Mouse (Mus musculus) C2C12 (cell line): ENCODE data around the gene Txnrd3. TPM values are rescaled to one million over a fixed set of nuclear protein-coding genes. Genes with fewer than 3 reads are reported as not detected.

Experiments used
- H3K27me3 ChIP-seq: one replicate; pipeline ENCODE4 v1.6.1; 2011; ENCODE audit not compliant: control insufficient read depth, insufficient read depth, insufficient read length
- H3K36me3 ChIP-seq: one replicate; pipeline ENCODE4 v1.6.1; 2011; ENCODE audit not compliant: control insufficient read depth, insufficient read depth
- H3K4me3 ChIP-seq: one replicate; pipeline ENCODE4 v1.5.1; 2011; ENCODE audit warnings: mild to moderate bottlenecking, control low read depth; ENCODE audit not compliant: poor library complexity, insufficient read depth, severe bottlenecking
- H3K79me2 ChIP-seq: one replicate; pipeline ENCODE4 v1.6.1; 2011; ENCODE audit not compliant: control insufficient read depth, insufficient read depth
- H3K79me3 ChIP-seq: one replicate; pipeline ENCODE4 v1.6.1; 2011; ENCODE audit warnings: low read depth, control low read depth
- H3ac ChIP-seq: one replicate; pipeline ENCODE3; 2011; ENCODE audit warnings: low read depth; ENCODE audit not compliant: control insufficient read depth, insufficient read length
- CEBPB ChIP-seq: IDR thresholded peaks from one replicate; pipeline ENCODE4 v1.6.1; 2011; ENCODE audit warnings: low read depth, mild to moderate bottlenecking, control low read depth, moderate library complexity
- CTCF ChIP-seq: IDR thresholded peaks from one replicate; pipeline ENCODE4 v1.5.1; 2011; ENCODE audit not compliant: control insufficient read depth, insufficient read depth, insufficient read length
- FOSL1 ChIP-seq: IDR thresholded peaks from one replicate; pipeline ENCODE4 v1.8.0; 2011; ENCODE audit warnings: mild to moderate bottlenecking, low read length; ENCODE audit not compliant: poor library complexity, insufficient read depth, severe bottlenecking
- MAX ChIP-seq: IDR thresholded peaks from one replicate; pipeline ENCODE4 v1.6.1; 2011; ENCODE audit warnings: mild to moderate bottlenecking, control low read depth
- MYOD1 ChIP-seq: IDR thresholded peaks from one replicate; pipeline ENCODE4 v1.6.1; 2011; ENCODE audit warnings: low read depth; ENCODE audit not compliant: control insufficient read depth, insufficient read length
- MYOG ChIP-seq: IDR thresholded peaks from one replicate; pipeline ENCODE4 v1.6.1; 2011; ENCODE audit not compliant: control insufficient read depth, insufficient read length; ENCODE audit errors: extremely low read depth
- USF1 ChIP-seq: IDR thresholded peaks from one replicate; pipeline ENCODE4 v1.6.1; 2011; ENCODE audit warnings: low read depth, mild to moderate bottlenecking, control low read depth, moderate library complexity
- polyA plus RNA-seq: library from polyadenylated mRNA; unstranded; fragments of >200 nt; fragmentation: generic; extraction: Trizol; gene quantifications from one replicate; pipeline ENCODE4 v1.2.1, GENCODE M21; 2012; ENCODE audit warnings: missing spikeins

Gene Txnrd3
- polyA plus RNA-seq, 1 experiment = 5.7 TPM

- H3ac ChIP-seq = no peak overlapping the region
- no peak overlapping the region for H3K4me3 ChIP-seq
- H3K79me2 ChIP-seq = no peaks in the 10 kb centered on the region
- no peak for TF ChIP-seq CTCF
- TF ChIP-seq MYOG = no peak
- TF ChIP-seq CEBPB = no peak
- no peak for TF ChIP-seq MAX
- TF ChIP-seq USF1 = no peak
- no peak for TF ChIP-seq FOSL1
- no peak for TF ChIP-seq MYOD1
- H3K27me3 ChIP-seq = no peaks in the 10 kb centered on the region
- H3K79me3 ChIP-seq = no peaks in the 10 kb centered on the region
- no peaks in the 10 kb centered on the region for H3K36me3 ChIP-seq
Observed at GRCm38 (mm10) chr6:89607999-89608398, 35.8 kb upstream of the Txnrd3 start.

DNA sequence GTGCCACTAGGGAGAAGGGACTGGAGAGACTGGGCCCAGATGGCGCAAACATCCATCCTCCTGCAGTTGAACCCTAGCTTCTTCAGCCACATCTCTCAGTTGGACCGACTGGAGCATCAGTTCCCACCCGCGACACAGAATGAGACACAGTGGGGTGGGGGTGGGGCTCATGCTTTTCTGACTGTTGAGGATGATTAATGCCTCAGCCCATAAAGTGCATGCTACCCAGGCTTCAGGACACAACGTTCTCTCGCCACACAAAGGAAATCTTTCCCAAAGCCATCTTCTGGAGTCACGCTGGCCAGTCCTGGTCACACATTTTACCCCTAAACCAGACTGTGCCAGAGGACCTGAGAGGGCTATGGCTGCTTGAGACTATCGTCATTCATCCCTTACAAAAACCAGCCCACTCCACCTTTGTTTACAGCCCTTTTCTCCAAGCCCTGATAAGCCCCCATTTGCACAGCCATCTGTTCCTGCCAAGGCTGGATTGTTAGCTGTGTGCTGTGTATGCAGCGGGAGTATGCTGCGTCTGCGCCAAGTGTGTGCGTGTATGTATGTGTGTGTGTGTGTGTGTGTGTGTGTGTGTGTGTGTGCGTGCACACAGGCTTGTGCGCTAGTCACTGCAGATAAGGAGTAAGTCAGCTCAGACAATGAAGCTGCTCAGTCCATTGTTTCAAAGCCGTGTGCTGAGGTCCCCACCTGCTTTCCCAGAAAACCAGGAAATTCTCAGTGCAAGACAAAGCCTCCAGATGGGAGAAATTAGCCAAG is 30.3 kb upstream of the Txnrd3 start:
- Histone ChIP-seq H3ac (no peak overlapping the region), H3K79me2 (no peaks in the 10 kb centered on the region), H3K36me3 (no peaks in the 10 kb centered on the region), H3K4me3 (no peak overlapping the region), H3K27me3 (peaks cover 12% of the 10 kb centered on the region), H3K79me3 (no peaks in the 10 kb centered on the region)
- TF ChIP-seq MYOG = no peak

- H3K27me3 ChIP-seq = peaks cover 12% of the 10 kb centered on the region
- no peak overlapping the region for H3ac ChIP-seq
- no peak overlapping the region for H3K4me3 ChIP-seq
- no peaks in the 10 kb centered on the region for H3K36me3 ChIP-seq
- H3K79me2 ChIP-seq = no peaks in the 10 kb centered on the region
- TF ChIP-seq CTCF (no peak), MYOG (no peak), MYOD1 (no peak), CEBPB (no peak), MAX (no peak), USF1 (no peak), FOSL1 (no peak)
- H3K79me3 ChIP-seq = no peaks in the 10 kb centered on the region
Observed at GRCm38 (mm10) chr6:89614107-89614471, 29.7 kb upstream of the Txnrd3 start.

- Histone ChIP-seq H3K36me3 (no peaks in the 10 kb centered on the region), H3ac (no peak overlapping the region), H3K79me3 (no peaks in the 10 kb centered on the region), H3K4me3 (no peak overlapping the region), H3K79me2 (no peaks in the 10 kb centered on the region), H3K27me3 (peaks cover 12% of the 10 kb centered on the region)
- TF ChIP-seq MYOG (no peak), MAX (no peak), CTCF (no peak), USF1 (no peak), MYOD1 (no peak), CEBPB (no peak), FOSL1 (no peak)
Observed at GRCm38 (mm10) chr6:89614596-89615372, 29.0 kb upstream of the Txnrd3 start.

- no peak for TF ChIP-seq FOSL1
- TF ChIP-seq MAX = no peak
- no peak for TF ChIP-seq CEBPB
- TF ChIP-seq MYOG = no peak
- no peak for TF ChIP-seq USF1
- TF ChIP-seq MYOD1 = no peak
- TF ChIP-seq CTCF = no peak
- Histone ChIP-seq H3K79me3 (no peaks in the 10 kb centered on the region), H3K36me3 (no peaks in the 10 kb centered on the region), H3K4me3 (no peak overlapping the region), H3K27me3 (peaks cover 12% of the 10 kb centered on the region), H3K79me2 (no peaks in the 10 kb centered on the region), H3ac (no peak overlapping the region)
Observed at GRCm38 (mm10) chr6:89615373-89615755, 28.4 kb upstream of the Txnrd3 start.

- H3K36me3 ChIP-seq = no peaks in the 10 kb centered on the region
- H3K4me3 ChIP-seq = no peak overlapping the region
Observed at GRCm38 (mm10) chr6:89622647-89623046, 21.1 kb upstream of the Txnrd3 start.

More at GRCm38 (mm10) chr6:89622647-89623046, 21.1 kb upstream of the Txnrd3 start:
- no peaks in the 10 kb centered on the region for H3K79me2 ChIP-seq
- H3K79me3 ChIP-seq = no peaks in the 10 kb centered on the region
- no peak overlapping the region for H3ac ChIP-seq
- no peak for TF ChIP-seq USF1
- no peak for TF ChIP-seq MYOD1
- TF ChIP-seq CTCF = no peak
- TF ChIP-seq CEBPB = no peak
- TF ChIP-seq FOSL1 = no peak
- no peak for TF ChIP-seq MYOG
- no peak for TF ChIP-seq MAX
- H3K27me3 ChIP-seq = no peaks in the 10 kb centered on the region
